Mouse (Mus musculus) thymus, postnatal 25 days (tissue): ENCODE measurements around the gene Lmo7.

Experiments
- DNase-seq: peaks from one replicate; pipeline ENCODE4 v3.0.0; 2022

Gene Lmo7

DNA sequence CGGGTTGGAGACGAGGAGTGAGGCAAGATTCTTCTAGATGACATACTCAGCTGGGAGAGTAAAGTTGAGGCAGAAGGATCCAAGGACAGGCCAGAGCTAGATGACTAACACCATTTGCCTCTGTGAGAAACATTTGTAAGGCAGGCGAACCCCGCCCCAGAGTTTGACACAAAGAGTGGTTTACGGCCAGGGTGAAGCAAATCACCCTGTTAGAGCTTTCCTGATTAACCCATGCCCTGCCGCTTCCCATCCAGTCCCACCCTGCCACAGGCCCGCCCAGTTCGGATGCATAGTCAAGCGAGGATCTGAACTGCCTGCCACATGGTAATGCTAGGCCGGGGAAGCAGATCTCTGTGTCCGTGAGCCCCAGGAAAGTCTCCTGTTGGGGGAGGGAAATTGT is 51.5 kb downstream of the Lmo7 start:
- no peak for DNase-seq

DNA sequence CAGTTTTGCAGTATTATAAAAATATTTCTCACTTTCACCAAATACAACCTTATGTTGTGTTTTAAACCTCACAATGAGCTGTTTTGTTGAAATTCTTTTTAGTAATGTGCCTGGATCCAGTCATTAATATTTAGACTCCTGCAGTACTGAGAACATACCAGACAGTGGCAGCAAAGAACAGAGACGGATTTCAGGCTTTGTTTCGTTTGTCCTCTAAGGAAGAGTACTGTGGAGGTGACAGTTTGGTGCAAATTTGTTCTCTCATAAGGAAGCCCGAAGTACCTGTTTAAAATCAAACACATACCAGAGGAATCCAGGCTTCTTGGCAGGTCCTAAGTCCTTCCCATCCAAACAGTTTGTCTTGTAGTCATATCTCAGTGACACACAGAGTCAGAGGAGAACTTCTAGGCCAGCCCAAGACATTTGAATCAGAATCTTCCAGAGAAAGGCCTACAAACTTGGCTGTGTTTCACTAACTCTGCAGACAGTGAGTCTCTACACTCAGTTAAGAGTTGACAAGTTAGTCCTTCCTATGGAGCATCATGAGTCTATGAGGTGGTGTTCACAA is 52.3 kb downstream of the Lmo7 start:
- DNase-seq, result no peak

DNA sequence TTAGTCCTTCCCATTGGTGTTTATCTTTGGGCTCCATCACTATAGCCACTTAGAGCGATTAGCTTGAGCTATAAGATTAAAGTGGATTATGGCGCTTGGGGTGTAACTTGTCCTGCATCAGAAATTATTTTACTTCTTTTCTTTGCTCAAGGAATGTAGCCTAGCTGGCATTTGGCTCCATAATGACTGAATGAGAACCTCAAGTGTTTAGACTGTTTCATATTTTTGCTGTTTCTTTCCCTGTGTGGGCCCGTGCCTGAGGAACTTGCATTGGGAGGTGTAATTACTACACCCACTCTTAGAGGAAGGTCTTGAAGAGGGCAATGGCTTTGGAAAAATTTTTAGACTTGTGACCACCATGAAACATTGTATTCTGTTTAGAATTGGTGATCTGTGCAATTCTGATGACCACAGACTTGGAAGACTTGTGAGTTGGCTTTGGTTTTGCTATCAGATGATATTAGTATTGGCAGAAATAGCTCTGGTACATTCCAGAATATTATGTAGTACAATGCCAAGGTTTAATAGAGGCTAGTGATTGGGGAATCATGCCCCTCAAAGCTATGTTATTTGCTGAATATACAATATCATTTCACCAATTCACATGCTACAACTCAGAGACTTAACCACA is 54.7 kb downstream of the Lmo7 start:
- no peak for DNase-seq

DNA sequence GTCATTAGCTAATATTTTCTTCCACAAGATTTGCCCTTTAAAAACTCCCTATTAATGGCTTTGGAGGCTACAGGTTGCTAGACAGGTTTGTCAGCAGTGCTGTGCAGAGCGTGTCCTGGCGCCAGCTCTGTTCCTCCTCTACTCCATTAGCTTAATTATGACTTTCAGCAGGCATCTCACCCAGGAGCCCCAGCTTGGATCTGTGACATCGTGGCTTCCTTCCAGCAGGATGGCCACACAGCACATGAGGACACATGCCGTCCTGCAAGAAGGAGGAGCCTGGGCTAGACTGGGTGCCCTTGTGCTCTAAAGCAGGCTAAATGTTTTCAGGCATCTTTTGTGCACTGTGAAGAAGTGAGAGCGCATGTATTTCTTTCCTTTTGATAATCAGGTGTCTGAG is 58.1 kb downstream of the Lmo7 start:
- DNase-seq, result no peak

GRCm38 (mm10) chr14:101788475-101788874 is 58.7 kb downstream of the Lmo7 start:
- no peak for DNase-seq

DNA sequence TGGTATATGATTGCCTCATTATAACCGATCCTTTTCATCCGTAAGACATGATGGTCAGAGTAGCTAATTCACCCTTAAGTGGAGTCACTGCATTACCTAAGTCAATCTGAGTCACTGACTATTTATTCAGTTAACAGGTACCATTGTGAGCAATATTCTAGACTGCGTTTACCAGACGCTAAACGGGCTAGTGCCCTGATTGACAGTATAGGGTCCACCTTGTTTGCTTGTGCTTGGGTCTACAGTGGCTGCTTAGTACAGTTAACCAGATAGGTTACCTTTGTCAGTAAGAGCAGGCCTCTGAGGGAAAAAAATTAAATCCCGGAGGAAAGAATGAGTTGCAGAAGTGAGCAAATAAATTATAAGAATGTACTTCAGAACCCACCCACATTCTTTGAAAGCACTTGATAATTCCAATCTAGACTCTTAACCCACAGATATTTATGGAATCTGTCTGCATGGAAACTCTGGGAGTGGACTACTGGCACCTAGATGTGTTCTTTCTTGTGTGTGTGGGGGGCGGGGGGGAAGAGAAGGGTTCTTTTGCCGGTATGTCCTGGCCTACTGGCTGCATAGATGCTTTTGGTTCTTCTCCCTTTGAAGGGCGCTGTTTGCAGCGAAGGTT is 64.9 kb downstream of the Lmo7 start:
- DNase-seq, result no peak

DNA sequence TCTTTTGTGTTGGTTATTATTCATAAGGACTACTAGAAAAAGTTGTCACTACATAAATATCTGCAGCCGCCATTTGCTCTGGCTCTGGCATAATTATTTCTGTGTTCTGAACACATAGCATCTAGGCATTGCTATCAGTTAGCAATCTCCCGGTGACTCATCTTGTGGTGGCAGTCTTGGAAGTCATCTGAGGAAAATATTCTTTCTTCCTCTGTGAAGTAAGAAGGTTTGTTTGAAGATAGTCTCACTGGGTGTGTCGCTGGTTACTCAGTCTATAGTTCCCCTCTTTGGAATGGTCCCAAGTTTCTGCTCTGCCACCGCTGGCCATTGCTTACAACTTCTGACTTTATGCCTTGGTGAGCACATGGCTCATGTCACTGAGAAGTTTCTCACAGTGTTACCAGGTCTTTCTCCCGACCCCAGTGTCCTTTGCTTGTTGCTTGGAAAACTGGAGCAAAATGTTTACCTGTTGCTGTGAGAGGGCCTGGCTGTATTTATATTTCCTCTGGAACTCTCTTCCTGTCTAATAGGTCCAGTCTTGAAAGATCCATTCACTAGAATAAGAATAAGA is 68.3 kb downstream of the Lmo7 start:
- no peak for DNase-seq

DNA sequence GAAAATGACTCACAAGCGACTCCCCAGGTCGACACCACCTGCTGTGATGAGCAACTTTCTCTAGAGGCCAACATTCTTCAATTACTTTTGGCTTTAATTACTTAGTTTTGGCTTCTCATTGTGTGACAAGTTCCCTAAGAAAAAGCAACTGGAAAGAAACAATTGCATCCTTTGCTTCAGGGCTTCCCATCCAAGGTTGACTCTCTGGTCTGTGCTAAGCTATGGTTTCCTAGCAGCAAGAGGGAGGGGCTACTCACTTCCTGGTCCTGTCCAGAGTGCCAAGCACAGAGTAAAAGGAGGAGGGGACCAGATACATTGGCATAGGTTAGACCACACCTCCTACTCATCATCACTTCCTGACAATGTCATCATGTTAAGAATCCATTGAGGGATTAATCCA is 69.0 kb downstream of the Lmo7 start:
- no peak for DNase-seq

GRCm38 (mm10) chr14:101801674-101802073 is 71.9 kb downstream of the Lmo7 start:
- no peak for DNase-seq

GRCm38 (mm10) chr14:101804119-101804518 is 74.4 kb downstream of the Lmo7 start:
- no peak for DNase-seq

DNA sequence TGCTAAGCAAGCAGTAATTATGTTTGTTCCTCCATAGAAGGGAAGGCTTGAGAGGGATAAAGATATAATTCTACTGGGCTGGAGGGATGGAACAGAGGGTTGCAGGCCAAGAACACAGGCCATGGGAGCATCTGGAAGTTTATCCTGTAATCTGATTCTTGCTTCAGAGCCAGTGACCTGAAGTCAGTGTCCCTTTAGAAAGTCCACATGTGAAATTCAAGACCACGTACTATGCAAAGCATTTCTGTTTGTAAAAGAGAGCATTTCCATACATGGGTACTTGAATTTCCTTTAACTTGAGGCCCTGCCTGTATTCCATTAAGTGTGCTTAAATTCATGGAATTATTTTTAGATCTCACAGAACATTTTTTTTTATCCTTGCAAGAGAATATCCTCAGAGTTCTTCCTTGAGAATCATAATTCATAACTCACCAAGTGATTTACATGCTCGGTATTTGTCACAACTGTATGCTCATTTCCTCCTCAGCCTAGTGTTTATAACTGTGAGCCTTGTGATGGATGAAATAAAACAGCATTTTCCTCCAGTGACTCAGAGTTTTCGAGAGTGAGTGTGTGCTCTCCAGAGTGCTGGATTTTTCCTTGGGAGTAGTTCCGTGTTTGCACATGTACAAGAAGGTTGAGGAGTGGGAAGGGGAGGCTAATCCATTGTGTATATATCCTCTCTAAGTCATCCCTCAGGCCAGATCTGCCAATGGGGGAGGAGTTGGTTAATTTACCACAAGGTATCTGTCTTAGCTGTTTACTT is 75.0 kb downstream of the Lmo7 start:
- no peak for DNase-seq

DNA sequence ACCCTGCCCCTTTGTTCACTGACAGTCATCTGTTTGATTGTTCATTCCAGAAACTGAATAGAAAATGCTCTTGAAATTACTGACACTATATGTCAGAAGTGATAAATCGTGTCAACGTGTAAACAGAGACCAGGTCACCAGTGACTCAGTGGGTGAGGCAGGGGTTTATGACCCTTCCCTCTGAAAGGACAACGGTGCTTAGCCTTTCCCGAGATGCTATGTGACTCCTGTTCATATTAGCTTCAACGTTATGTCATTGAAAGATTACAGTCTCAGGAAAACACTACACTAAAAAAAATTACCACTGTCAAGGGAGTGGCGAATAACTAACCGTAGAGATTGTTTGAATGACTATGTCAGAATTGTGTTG is 75.6 kb downstream of the Lmo7 start:
- DNase-seq, result no peak

DNA sequence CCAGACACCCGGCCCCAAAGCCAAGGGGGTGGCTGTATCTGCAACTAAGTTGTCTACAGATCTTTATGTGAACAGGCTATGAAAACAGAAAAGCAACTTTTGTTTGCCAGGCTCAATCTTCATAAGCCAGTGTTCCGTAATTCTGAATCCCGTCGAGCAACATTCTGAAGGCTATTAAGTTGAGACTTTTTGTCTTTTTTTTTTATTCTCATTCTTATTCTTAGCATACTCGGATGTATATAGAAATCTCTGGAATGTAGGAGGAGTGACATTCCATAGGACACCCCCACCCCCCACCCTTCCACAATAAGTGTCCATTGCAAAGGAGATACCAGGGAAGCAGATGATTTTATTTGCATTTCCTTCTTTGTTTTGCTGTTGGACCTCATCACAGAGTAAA is 76.3 kb downstream of the Lmo7 start:
- no peak for DNase-seq

DNA sequence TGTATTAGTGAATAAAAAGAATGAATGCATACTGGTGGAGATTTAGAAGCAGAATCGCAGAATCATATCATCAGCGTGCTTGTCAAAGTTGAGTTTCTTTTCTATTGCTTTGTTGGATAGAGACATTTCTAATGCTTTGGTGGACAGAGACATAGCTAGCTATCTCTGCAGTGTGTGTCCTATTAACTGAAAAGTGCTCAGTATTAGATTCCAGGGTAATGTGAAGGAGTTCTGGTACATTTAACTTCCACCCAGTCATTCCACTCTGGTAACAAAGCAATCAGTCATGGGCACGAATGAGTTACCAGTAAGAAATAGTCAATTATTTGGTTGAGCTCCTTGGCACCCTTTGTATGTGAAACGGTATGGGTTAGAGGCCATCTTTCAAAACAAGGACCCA is 76.8 kb downstream of the Lmo7 start:
- DNase-seq, result no peak

GRCm38 (mm10) chr14:101816450-101816849 is 86.7 kb downstream of the Lmo7 start:
- no peak for DNase-seq

DNA sequence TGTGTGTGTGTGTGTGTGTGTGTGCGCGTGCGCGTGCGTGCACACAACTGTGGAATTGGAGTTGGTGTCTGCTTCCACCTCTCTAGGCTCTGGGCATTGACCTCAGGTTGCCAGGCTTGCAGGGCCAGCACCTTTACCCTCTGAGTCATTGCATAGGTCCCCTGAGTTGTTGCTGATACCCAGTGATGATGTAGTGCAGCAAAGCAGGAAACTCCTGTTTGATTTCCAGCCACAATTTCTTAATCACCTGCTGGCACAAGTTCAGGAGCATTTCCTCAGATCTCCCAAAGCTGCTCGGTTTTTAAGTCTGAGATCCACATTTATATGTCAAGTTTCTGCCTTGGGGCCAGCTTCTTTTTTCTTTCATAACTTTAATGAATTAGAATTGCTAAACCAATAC is 92.6 kb downstream of the Lmo7 start:
- no peak for DNase-seq

DNA sequence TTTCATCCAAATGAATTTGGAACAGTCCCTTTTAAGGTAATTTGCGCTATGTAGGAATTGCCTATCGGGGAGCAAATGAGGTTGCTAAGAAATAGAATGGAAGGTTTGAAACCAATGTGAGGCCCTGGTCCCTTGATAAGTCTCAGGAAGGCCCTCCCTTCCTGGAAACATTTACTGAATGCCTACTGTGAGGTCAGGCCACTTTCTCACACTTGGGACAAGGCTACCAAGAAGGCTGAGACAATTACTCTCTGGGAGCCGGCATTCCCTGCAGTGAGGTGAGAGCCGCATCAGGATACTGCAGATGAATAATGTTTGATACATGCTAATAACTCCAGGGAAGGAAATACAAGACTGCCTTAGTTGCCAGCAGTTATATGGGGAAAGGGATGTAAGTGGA is 93.1 kb downstream of the Lmo7 start:
- no peak for DNase-seq

DNA sequence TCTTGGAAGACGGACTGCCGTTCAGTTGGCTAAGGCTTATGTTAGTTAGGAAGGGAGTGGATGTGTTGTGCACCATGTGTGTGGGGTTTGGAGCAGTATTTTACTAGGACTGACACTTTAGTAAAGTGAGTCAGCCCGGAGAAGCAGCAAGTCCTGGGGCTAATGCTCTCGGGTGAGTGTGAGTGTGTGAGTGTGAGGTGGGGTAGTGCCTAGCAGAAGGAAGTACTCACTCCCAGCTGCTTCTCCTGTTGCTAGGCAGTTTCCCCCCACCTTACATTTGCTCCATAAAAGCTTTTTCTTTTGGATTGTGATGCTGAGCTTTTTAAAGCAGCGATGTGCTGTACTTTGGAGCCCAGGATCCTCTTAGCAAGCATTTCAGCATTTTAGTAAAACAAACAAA is 99.9 kb downstream of the Lmo7 start:
- DNase-seq, result no peak

DNA sequence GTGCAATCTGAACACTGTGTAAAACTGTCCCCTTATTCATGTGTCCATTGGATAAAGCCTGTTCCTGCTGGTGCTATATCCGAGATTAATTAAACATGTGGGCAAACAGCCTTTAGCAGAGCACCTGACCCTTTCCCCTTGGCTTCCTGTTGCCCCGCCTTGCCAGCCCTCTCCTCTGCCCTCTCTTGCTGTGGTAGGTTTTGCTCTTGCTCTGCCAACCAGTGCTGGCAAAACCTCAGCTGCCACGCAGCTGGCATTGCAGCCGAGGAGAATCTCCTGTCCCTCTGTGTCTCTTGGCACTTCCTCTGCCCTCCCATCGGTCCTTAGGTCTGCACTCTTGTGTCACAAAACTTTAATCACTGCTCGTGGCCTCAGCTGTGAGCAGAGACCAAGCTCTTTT is 100.4 kb downstream of the Lmo7 start:
- DNase-seq, result no peak

- DNase-seq, result no peak
Observed at GRCm38 (mm10) chr14:101834109-101834508, 104.4 kb downstream of the Lmo7 start.

DNA sequence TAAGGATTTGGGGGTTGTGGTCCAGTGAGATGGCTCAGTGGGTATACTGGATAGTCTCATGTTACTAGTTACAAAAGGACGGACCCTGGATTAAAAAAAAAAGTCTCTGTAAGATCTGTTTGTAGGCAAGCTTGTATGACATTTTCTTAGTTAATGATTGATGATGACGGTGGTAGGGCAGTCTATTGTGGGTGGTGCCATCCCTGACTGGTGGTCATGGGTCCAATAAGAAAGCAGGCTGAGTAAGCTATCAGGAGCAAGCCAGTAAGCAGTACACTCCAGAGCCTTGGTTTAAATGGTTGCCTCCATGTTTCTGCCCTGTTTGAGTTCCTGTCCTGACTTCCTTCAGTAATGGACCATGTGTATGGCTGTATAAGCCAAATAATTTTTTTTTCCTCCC is 106.6 kb downstream of the Lmo7 start:
- DNase-seq, result no peak

DNA sequence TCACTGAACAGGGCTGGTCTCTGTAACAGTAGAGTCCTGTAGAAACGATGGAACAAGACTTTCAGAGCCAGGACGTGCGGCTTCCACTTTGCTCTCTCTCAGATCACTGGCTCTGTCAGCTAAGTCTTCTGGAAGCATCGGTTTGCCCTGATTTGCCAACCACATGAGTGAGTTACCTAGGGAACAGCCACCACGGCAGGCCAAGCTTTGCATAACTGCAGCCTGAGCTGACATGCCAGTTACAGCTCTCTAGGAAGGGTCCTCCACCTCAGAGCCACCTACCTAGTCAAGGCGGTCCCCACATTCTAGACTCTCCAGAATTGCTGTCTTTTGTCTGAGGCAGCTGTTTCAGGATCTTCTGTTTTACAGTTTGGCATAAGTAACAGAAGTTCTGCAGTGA is 107.4 kb downstream of the Lmo7 start:
- DNase-seq, result no peak

GRCm38 (mm10) chr14:101838231-101838839 is 108.6 kb downstream of the Lmo7 start:
- no peak for DNase-seq
